Mouse (Mus musculus) brown adipose tissue, adult 24 weeks (tissue): ENCODE results near the gene Zfp846. TPM values are rescaled to one million over a fixed set of nuclear protein-coding genes. Genes with fewer than 3 reads are reported as not detected.
"Not testable (repeated sequence)": the region's sequence is repeated elsewhere in the genome, so short reads cannot be mapped to it uniquely, and the experiment has no call there.

Experiments used
- H3K27ac ChIP-seq: fragments of 200-500 bp; replicated peaks from 2 replicates; pipeline ENCODE4 v1.5.1; 2012; ENCODE audit warnings: low read depth, mild to moderate bottlenecking, low read length
- H3K4me1 ChIP-seq: fragments of 200-500 bp; 2 replicates; pipeline ENCODE4 v1.6.1; 2012; ENCODE audit warnings: low read length, mixed read lengths; ENCODE audit not compliant: control insufficient read depth, insufficient read depth, insufficient read length
- H3K4me3 ChIP-seq: fragments of 200-500 bp; 2 replicates; pipeline ENCODE4 v1.5.1; 2012; ENCODE audit warnings: low read depth, mild to moderate bottlenecking, low read length, moderate library complexity; ENCODE audit not compliant: insufficient read depth
- polyA plus RNA-seq: library from polyadenylated mRNA; stranded (reverse); fragments of >200 nt; gene quantifications from 2 replicates; pipeline ENCODE4 v1.2.4, GENCODE M21; 2012; ENCODE audit not compliant: missing spikeins, insufficient read depth, insufficient read length

Zfp846 gene
- polyA plus RNA-seq: 3.8 and 5.0 TPM in 2 replicates

DNA sequence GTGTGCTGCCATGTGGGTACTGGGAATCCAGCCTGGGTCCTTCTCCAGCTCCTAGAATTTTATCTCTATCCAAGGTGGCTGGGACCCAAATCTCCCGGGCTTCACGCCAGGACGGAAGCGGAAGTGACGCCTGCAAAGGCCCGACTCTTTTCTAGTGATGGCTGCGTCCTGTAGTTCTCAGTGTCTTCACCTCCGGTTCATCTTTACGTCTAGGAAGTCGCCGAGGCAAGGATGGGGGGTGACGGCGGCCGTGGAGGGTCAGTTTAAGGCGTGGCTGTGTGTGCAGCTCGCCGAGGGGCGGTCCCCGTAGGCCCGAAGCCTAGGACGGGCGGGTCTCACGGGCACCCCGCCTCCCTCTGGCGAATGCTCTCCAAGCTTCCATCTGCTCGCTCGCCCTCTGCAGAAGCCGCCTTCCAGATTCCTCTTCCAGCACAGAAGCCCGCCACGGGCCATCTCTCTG lies at the start of gene Zfp846:
Gene Zfp846 (plus strand): TSS at position 117 of the 460 bp plus-strand sequence.
- Histone ChIP-seq H3K4me1 (no peaks in the 10 kb centered on the region), H3K4me3 (peak within 1 kb of the TSS; percentile 74), H3K27ac (peak within 1 kb of the TSS; percentile 44)

DNA sequence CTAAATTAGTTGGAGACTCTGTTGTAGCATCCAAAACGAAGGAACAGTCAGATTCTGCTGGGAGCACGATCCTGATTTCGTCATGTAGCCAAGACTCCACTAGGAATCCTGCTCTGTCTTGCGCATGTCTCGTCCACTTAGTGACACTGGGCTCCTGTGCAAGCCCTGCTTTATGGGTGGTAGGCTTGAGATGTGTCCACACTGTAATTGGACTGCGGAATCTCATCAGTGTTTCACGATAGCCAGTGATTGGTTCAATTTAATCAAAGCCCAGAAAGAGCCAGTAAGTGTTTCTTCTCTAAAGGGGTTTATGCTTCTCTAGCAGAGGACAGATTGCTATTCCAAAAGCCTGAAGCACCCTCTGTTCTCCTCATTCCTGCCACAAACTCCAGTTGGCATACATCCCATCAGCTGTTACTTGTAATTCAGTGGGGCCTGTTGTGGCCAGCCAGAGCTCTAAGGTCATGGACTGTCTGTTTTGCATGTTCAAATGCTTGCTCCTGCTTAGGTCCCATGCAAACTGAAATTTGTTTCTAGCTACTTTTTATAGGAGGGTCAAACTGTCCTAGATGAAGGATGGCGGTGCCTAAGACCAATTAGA lies 46.7 kb upstream of the Zfp846 start:
- Histone ChIP-seq H3K27ac (no peak overlapping the region), H3K4me1 (no peaks in the 10 kb centered on the region), H3K4me3 (no peak overlapping the region)

DNA sequence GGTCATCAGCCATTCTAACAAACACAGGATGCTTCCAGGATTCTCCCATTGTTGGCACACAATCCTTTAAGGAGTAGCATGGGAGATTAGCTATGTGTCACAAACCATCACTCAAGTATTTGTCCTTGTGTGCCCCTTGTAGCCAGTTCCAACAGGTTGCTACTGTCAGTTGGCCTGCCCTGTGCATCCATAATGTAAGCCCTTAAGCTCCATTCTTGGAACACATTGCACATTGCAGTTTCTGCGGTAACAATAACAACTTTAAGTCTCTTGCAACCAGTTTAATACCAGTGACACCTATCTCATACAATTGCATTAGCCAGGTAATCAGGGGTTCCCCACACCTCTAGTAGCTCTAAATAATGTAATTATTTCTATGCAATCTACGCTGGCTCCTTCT lies 44.5 kb upstream of the Zfp846 start:
- H3K4me3 ChIP-seq: no peak overlapping the region
- H3K27ac ChIP-seq: no peak overlapping the region
- H3K4me1 ChIP-seq: no peaks in the 10 kb centered on the region

DNA sequence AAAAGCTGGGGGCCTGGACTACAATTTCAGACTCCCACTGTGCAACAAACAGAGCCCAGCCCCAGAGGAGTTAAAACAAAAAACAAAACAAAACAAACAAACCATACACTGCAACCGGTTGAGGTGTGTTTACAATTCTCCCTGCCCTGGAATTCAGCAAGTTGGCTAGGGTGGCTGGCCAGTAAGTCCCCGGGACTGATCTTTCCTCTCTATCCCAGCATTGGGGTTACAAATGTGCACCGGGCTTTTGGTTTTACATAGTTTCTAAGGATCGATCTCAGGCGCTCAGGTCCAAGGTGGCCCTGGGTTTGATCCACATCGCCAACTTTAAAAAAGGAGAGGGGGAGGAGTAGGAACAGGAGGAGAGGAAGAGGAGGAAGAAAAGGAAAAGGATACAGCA lies 37.6 kb upstream of the Zfp846 start:
- H3K27ac ChIP-seq: 0 out of 2 replicates have a peak overlapping the region, but pooled peaks have one; percentile 66

DNA sequence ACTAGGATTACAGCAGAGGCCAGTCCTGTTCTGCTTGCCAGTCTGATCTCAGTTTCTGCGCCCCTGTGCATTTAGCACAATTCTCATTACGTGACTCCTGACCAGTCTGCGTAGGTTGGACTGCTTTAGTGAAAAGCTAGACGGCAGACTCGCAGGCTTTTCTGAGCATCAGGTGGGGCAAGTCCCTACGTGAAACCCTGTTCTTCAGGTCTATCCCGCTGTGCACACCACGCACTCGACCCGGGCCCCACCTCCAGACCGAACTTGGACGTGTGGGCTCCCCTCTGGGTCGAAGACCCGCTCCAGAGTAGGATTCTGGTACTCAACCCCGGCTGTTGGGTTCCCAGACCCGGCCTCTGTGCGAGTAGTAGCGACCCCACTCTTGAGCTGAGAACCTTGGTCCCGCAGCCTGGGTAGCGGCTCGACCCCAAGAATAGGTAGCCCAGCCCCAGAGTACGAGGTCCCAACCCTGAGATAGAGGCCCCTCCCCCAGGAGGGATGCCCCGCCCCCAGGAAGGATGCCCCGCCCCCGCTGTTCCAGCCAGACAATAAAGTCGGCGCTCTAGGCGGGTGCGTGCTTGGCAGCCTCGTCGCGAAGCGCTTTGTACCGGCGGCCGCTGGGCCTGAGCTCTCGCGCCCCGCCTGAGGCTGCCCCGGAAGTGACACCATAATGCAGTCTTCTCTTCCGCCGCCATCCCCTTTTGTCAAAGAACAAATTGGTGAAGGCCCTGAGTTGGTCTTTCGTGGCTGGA lies 36.8 kb upstream of the Zfp846 start:
- peak overlapping the region; percentile 78 for H3K4me3 ChIP-seq
- peak overlapping the region; percentile 87 for H3K27ac ChIP-seq
- no peaks in the 10 kb centered on the region; the same call in 1 of the 2 replicates for H3K4me1 ChIP-seq

More for the DNA sequence above, 37.6 kb upstream of the Zfp846 start:
- no peaks in the 10 kb centered on the region; the same call in 1 of the 2 replicates for H3K4me1 ChIP-seq
- no peak overlapping the region for H3K4me3 ChIP-seq

DNA sequence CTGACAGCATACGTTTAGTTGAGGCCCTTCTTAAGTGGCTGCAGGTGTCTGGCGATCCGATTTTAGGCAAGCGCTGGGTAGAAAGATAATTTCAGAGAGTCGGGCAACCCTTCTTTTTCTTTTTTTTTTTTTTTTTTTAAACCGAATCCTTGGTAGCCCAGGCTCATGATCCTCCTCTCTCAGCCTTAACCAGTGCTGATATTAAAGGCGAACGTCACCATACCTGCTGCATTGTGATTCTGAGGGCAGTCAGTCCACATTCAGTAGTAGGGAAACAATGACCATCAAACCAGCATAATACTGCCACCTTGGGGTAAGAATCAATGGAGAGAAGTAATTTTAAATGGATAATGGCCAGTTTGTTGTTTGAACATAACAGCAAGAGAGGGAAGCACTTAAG lies 35.9 kb upstream of the Zfp846 start:
- Histone ChIP-seq H3K4me1 (no peaks in the 10 kb centered on the region; the same call in 1 of the 2 replicates), H3K4me3 (peak overlapping the region; percentile 78), H3K27ac (peak overlapping the region; percentile 87)

DNA sequence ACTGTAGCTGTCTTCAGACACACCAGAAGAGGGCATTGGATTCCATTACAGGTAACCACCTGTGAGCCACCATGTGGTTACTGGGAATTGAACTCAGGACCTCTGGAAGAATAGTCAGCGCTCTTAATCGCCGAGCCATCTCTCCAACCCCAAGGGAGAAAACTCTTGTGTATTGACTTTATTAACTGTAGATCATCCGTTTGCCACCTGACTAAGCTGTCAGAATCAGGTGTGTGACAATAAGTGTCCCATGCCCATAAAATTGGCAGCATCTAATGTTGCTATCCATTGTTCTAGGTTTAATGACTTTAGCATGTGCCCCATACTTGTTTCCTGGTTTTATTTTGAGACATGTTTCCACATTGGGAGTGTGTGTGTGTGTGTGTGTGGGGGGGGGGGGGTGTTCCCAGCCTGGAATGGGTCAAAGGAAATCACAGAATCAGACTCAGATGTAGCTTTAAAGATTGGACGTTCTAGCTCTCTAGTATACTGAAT lies 29.3 kb upstream of the Zfp846 start:
- Histone ChIP-seq H3K27ac (peak overlapping the region; percentile 98), H3K4me3 (no peak overlapping the region), H3K4me1 (no peaks in the 10 kb centered on the region)

DNA sequence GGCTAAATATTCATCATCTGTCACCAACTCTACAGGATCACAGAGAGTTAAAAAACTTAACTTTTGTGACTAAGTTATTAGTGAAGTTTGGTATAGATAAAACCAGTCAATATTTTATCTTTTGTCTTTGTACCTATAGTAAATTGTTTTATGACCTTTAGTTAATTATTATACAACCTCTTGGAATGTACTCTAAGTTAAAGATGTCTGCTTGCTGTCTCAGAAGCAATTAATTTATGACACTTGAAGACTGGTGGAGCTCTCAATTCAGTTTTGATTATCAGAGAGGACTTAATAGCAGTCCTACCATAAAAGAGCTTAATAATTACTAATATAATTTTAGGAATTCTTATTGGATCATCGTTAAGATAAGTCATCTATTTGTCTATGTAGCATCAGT lies 28.4 kb upstream of the Zfp846 start:
- no peaks in the 10 kb centered on the region for H3K4me1 ChIP-seq
- H3K4me3 ChIP-seq: no peak overlapping the region
- no peak overlapping the region for H3K27ac ChIP-seq

DNA sequence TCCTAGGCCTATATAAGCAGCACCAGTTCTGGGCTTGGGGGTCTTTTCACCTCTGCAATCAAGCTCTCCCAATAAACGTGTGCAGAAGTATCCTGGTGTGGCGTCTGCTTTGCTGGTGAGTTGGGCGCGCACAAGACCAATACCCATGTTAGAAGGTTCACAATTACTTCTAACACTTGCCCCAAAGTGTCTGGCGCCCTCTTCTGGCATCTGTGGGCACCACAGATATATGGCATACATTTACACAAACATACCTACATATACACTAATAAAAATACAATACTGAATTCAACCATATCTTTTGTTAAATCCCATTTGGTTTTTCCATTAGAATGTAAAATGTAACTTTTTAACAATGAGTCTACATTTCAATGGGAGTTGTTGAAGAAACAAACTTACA lies 18.9 kb upstream of the Zfp846 start:
- H3K4me1 ChIP-seq: no peaks in the 10 kb centered on the region
- H3K4me3 ChIP-seq: no peak overlapping the region
- H3K27ac ChIP-seq: no peak overlapping the region

DNA sequence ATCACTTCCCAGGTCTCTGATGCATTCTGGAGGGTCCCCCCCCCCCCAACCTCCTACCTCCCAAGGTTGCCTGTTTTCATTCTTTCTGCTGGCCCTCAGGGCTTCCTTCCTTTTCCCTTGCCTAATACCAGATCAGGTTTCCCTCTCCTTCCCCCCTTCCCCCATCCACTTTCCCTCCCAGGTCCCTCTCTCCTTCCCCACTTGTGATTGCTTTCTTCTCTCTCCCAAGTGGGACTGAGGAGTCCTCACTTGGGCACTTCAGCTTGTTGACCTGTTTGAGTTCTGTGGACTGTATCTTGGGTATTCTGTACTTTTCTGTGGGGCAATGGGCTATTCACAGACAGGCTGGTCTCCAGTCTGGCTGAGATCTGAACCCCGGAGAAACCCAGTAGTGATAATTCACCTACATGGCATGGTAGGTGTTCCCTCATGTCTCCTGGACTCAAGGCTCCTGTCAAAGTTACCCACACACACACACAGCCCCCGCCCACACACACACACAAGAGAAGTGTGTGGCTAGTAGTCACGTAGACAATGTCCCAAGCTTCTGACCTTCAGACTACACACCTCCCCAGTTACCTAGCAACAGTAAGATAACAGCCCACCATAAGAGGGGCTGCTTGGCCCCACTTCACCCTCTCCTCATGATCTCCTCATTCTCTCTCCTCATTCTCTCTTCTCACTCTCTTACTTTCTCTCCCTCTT lies 15.6 kb upstream of the Zfp846 start:
- H3K27ac ChIP-seq, H3K4me3 ChIP-seq, H3K4me1 ChIP-seq: not testable (repeated sequence)

DNA sequence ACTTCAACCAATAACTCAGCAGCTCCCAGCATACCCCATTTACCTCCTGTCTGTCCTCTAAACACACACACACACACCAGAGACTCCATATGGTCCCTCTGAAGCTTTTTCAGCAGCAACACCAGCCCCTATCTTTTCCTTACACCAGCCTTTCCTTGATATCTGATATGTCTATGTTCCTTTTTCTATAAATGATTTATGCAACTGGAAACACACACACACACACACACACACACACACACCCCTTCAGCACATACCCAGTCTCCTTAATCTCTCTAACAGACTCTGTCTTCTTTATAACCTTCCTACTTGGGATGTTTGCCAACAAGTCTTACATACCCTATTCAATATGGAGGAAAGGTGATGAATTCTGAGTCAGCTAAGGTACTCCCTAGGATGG lies 10.0 kb upstream of the Zfp846 start:
- H3K27ac ChIP-seq: no peak overlapping the region
- no peak overlapping the region for H3K4me3 ChIP-seq
- no peaks in the 10 kb centered on the region for H3K4me1 ChIP-seq

DNA sequence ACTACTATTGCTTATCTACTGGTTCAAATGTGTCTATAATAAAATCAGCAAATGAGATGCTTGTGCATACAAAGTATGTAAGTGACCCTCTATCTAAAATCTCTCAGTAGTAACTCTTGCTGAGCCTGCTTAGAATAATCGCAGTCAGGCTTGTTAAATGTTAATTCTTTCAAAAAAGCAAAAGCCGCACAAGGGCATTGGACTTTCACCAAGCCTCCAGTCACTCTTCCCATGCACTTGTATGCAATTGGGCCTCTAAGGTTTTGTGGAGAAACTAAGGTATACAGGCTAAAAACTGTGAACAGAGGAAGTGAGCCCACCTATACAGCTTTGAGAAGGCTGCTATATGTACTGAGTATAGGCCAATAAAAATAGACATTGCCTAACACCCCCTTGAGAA lies 4.5 kb upstream of the Zfp846 start:
- Histone ChIP-seq H3K27ac (no peak overlapping the region), H3K4me3 (no peak overlapping the region), H3K4me1 (no peaks in the 10 kb centered on the region)

DNA sequence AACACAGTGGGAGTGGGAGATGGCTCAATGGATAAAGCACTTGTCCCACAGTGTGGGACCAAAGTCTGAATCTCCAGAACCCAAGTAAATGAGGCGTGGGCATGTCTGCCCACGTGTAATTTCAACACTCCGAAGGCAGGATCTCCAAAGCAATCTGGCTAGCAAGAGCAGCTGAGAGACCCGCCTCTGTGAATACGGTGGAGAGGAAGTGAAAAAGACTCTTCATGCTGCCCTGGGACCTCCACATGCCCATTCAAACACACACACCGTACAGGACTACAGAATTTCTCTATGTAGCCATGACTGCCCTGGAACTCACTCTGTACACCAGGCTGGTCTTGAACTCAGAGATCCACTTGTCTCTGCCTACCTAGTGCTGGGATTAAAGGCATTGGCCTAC lies 20.2 kb downstream of the Zfp846 start:
- H3K4me1 ChIP-seq: no peaks in the 10 kb centered on the region
- H3K4me3 ChIP-seq: no peak overlapping the region
- no peak overlapping the region for H3K27ac ChIP-seq

DNA sequence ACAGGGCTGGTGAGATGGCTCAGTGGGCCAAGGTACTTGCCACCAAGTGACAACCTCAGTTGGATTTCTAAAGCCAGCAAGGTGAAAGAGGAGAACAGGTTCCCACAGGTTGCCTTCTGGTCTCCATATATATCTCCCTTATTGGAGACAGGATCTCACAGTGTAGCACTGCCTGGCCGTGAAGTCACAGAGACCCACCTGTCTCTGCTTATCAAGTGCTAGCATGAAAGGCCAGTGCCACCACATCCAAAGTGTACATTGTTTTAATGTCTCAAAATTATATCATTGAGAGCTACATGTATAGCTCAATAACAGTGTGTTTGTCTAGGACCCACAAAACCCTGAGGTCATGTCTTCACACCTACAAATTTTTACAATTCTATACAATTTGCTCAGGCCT lies 25.2 kb downstream of the Zfp846 start:
- no peak overlapping the region for H3K4me3 ChIP-seq

More for the DNA sequence above, 25.2 kb downstream of the Zfp846 start:
- Histone ChIP-seq H3K27ac (no peak overlapping the region), H3K4me1 (no peaks in the 10 kb centered on the region)
